Mouse (Mus musculus): ENCODE data around the gene Ncam1. TPM values are rescaled to one million over a fixed set of nuclear protein-coding genes. Genes with fewer than 3 reads are reported as not detected.

Ncam1 gene
- 23.1 and 28.2 TPM in 2 replicates for polyA plus RNA-seq (2015; fragmentation: Nextera tagmentation; extraction: Ambion mirVana)

DNA sequence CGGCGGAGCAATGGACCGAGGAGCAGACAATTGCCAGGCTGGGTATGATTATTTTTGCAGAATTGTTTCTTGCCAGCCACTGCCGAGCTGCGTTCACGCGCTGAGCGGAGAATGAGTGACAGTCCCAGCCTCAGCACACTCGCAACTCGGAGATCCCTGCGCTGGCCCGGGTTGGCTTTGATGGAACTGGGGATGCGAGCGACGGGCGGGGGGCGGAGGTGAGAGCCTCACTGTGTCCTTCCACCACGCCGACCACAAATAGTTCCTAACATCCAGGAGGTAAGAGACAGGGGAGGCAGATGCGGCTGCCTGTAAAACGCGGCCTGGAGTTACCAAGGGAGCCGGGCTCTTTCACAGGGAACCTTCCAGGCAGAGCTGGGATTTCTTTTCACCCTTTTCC, at the start of gene Ncam1:
Gene Ncam1 (minus strand): TSS at position 120 of the 400 bp plus-strand sequence.
- Histone ChIP-seq H3K4me3 (peak within 1 kb of the TSS; percentile 56), H3K9ac (peak within 1 kb of the TSS; percentile 56), H3K9me3 (no peaks in the 10 kb centered on the region), H3K27ac (peak within 1 kb of the TSS; percentile 33; the same call in 1 of the 2 replicates), H3K36me3 (no peaks in the 10 kb centered on the region), H3K4me1 (peaks cover 18% of the 10 kb centered on the region), H3K27me3 (peaks cover 53% of the 10 kb centered on the region), H3K4me2 (peak within 1 kb of the TSS; percentile 91)
- ATAC-seq (ENCODE audit: borderline replicate concordance, extremely low read depth, low FRiP score, low TSS enrichment) = peak; percentile 66; the same call in 1 of the 2 replicates
- under 1% methylated on average over 23 of the region's 23 CpGs for WGBS

DNA sequence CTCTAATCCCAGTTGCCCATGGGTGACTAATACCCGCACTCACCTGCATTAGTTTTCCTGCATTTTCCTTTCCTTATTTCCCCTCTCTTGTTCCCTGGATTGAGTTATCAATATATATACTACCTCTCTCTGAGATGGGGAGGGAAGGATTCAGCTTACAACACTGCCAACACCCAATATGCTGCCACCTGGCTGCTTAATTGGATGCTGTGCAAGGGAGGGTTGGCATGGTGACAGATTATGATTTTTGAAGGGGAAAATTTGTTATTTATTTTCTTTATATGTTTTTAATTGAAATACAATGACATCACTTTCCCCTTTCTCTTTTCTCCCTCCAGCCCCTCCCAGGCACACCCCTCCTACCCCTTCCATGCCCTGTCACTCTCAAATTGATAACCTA, 35.3 kb upstream of the Ncam1 start:
- H3K9ac ChIP-seq = no peak overlapping the region
- no peak overlapping the region for H3K4me2 ChIP-seq
- H3K27ac ChIP-seq = no peak overlapping the region
- no peak overlapping the region for H3K4me3 ChIP-seq
- no peak for ATAC-seq (ENCODE audit: borderline replicate concordance, extremely low read depth, low FRiP score, low TSS enrichment)
- no peaks in the 10 kb centered on the region for H3K27me3 ChIP-seq
- 89% methylated on average over 1 of the region's 1 CpGs for WGBS
- no peaks in the 10 kb centered on the region for H3K36me3 ChIP-seq
- no peaks in the 10 kb centered on the region for H3K9me3 ChIP-seq
- H3K4me1 ChIP-seq = no peaks in the 10 kb centered on the region

DNA sequence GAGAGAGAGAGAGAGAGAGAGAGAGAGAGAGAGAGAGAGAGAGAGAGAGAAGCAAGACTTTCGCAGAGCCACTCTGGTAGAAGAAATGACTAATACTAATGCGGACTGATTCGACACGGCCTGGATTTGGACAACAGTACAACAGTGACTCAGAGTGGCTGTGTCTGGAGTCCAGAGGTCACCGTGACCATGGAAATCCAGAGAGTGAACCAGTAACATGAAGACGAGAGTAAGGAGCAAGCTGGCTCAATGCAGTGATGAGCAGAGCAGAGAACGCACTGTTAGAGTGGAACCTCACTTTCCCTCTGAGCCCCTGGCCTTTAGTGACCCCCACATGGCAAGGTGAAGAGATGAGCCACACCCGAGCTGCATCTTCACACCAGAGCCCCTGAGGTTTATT, 28.9 kb upstream of the Ncam1 start:
- H3K9ac ChIP-seq = no peak overlapping the region
- H3K27me3 ChIP-seq = no peaks in the 10 kb centered on the region
- no peak for ATAC-seq (ENCODE audit: borderline replicate concordance, extremely low read depth, low FRiP score, low TSS enrichment)
- no peak overlapping the region for H3K27ac ChIP-seq
- 86% methylated on average over 8 of the region's 8 CpGs for WGBS
- H3K4me2 ChIP-seq = no peak overlapping the region
- H3K4me1 ChIP-seq = no peaks in the 10 kb centered on the region
- H3K4me3 ChIP-seq = no peak overlapping the region
- no peaks in the 10 kb centered on the region for H3K36me3 ChIP-seq
- H3K9me3 ChIP-seq = no peaks in the 10 kb centered on the region

DNA sequence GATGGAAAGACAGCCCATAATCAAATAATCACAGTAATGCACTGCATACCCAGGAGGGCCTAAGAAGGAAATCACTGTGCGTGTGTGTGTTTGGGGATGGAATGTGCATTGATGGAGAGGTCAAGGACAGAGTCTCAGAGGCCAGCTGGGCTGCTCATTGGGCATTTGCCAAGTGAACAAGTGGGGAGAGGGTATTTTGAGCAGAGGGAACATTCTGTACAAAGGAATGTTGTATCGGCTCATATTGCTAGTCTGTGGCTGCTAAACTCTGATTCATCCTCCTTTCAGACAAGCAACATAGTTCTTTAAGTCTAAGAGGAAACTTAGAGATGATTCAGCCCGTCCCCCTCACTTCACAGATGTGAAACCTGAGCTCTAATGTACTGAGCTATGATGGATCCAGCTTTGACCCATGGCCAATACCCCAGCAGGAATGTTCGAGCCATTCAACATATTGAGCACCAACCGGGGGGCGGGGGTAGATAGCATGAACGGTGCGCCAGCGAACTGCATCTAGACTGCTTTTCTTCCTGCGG, 17.5 kb upstream of the Ncam1 start:
- no peaks in the 10 kb centered on the region for H3K36me3 ChIP-seq
- H3K27ac ChIP-seq = no peak overlapping the region

DNA sequence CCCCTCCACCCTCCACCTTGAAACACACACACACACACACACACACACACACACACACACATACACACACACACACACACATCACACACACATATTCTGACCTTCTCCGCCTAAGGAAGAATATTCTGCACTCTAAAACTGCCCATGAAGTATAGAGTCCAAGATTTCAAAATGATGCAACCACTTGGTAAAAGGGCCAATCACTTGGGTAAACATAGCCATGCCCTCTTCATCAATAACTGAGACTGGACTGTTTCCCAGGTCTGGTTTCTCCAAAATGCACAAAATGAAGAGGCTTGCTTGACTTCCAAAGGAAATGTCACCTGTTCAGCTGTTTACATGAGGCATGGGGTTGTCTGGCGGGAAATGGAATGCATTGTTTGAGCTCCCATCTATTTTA, 15.7 kb upstream of the Ncam1 start:
- 65% methylated on average over 2 of the region's 2 CpGs for WGBS
- Histone ChIP-seq H3K36me3 (no peaks in the 10 kb centered on the region), H3K4me1 (no peaks in the 10 kb centered on the region)

More for the DNA sequence above, 17.5 kb upstream of the Ncam1 start:
- no peaks in the 10 kb centered on the region for H3K4me1 ChIP-seq
- H3K4me2 ChIP-seq = no peak overlapping the region
- H3K27me3 ChIP-seq = no peaks in the 10 kb centered on the region
- no peak overlapping the region for H3K9ac ChIP-seq
- H3K9me3 ChIP-seq = no peaks in the 10 kb centered on the region
- ATAC-seq (ENCODE audit: borderline replicate concordance, extremely low read depth, low FRiP score, low TSS enrichment) = no peak
- WGBS = 61% methylated on average over 10 of the region's 10 CpGs
- H3K4me3 ChIP-seq = no peak overlapping the region

DNA sequence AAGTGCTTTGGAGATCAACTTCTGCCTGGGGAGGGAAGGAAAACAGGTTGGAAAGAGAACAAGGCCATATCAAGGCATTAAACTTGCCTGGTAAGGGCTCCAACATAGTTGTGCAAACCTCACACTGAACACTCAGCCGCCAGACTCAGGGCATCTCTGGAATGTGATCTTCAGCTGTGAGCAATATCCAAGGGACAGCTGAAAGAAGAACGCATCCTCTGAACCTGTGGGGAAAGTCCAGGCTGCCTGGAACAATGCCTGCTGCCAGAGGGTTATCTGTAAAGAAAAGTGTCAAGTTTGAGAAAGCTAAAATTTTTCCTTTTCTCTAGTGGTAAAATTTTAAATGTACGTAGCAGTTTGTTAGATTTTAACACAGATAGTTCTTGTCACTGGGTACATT, 4.5 kb upstream of the Ncam1 start:
- no peak overlapping the region for H3K27ac ChIP-seq
- no peak overlapping the region for H3K9ac ChIP-seq
- no peaks in the 10 kb centered on the region for H3K9me3 ChIP-seq
- no peak for ATAC-seq (ENCODE audit: borderline replicate concordance, extremely low read depth, low FRiP score, low TSS enrichment)
- H3K27me3 ChIP-seq = peaks cover 23% of the 10 kb centered on the region
- 31% methylated on average over 3 of the region's 3 CpGs for WGBS
- H3K4me2 ChIP-seq = no peak overlapping the region
- H3K4me3 ChIP-seq = no peak overlapping the region
- H3K4me1 ChIP-seq = peaks cover 2% of the 10 kb centered on the region; the same call in 1 of the 2 replicates
- no peaks in the 10 kb centered on the region for H3K36me3 ChIP-seq

More for the DNA sequence above, 15.7 kb upstream of the Ncam1 start:
- no peak overlapping the region for H3K27ac ChIP-seq
- H3K9me3 ChIP-seq = no peaks in the 10 kb centered on the region
- ATAC-seq (ENCODE audit: borderline replicate concordance, extremely low read depth, low FRiP score, low TSS enrichment) = no peak
- H3K4me3 ChIP-seq = no peak overlapping the region
- H3K27me3 ChIP-seq = no peaks in the 10 kb centered on the region
- no peak overlapping the region for H3K4me2 ChIP-seq
- no peak overlapping the region for H3K9ac ChIP-seq

DNA sequence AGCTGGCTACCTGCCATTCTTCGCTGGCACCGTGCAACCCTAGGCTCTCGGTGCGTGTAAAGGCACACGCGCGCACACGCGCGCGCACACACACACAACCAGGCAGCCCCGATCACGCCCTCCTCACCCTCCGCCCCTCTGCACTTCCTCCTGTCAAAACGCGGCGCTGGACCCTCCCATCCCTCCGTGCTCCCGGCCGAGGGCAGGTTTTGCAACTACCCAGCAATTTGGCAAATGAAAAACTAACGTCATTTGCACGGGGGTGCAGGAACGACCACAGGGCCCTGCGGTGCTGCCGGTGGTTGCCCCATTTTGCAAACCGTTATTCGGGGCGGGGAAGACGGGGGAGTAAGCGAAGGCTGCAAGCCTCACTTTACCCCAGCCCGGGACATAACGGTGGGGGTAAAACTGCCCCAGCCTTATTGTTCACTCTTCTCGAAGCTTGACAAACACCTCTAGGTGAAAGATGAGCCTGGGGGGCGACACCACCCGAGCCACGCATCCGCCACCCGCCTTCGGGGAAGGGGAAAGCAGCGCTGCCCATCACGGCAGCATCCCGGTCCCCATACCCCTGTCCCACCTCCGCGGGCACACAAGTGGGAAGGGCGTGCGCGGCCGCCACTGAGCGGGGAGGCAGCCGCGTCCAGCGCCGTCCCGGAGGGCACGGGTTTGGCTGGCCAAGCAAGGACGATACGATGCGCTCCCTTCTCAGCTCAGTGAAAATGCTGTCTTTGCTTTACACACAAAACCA, 729 bp downstream of the Ncam1 start:
- Histone ChIP-seq H3K4me1 (peaks cover 18% of the 10 kb centered on the region), H3K9ac (peak overlapping the region; percentile 56), H3K4me2 (peak overlapping the region; percentile 91), H3K27me3 (peaks cover 49% of the 10 kb centered on the region), H3K27ac (peak overlapping the region; percentile 33; the same call in 1 of the 2 replicates), H3K9me3 (no peaks in the 10 kb centered on the region), H3K36me3 (no peaks in the 10 kb centered on the region), H3K4me3 (peak overlapping the region; percentile 56)
- peak; percentile 10; the same call in 1 of the 2 replicates for ATAC-seq (ENCODE audit: borderline replicate concordance, extremely low read depth, low FRiP score, low TSS enrichment)
- WGBS = under 1% methylated on average over 58 of the region's 58 CpGs

DNA sequence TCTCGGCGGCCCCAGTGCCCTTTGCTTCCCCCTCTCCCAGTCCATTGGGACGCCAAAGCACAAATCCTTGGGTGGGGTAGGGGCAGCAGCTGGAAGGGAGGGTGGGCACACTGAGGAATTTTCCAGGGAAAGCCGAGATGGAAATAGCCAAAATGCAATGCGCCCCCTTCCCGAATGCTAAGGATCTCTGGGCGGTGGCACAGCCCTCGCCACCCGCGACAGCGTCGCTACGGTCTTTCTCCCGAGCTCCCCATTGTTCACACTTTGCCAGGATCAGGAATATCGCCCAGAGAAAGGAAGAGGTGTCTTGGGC, 1.3 kb downstream of the Ncam1 start:
- H3K9ac ChIP-seq = peak overlapping the region; percentile 56
- 1% methylated on average over 15 of the region's 15 CpGs for WGBS
- peak; percentile 21; the same call in 1 of the 2 replicates for ATAC-seq (ENCODE audit: borderline replicate concordance, extremely low read depth, low FRiP score, low TSS enrichment)

DNA sequence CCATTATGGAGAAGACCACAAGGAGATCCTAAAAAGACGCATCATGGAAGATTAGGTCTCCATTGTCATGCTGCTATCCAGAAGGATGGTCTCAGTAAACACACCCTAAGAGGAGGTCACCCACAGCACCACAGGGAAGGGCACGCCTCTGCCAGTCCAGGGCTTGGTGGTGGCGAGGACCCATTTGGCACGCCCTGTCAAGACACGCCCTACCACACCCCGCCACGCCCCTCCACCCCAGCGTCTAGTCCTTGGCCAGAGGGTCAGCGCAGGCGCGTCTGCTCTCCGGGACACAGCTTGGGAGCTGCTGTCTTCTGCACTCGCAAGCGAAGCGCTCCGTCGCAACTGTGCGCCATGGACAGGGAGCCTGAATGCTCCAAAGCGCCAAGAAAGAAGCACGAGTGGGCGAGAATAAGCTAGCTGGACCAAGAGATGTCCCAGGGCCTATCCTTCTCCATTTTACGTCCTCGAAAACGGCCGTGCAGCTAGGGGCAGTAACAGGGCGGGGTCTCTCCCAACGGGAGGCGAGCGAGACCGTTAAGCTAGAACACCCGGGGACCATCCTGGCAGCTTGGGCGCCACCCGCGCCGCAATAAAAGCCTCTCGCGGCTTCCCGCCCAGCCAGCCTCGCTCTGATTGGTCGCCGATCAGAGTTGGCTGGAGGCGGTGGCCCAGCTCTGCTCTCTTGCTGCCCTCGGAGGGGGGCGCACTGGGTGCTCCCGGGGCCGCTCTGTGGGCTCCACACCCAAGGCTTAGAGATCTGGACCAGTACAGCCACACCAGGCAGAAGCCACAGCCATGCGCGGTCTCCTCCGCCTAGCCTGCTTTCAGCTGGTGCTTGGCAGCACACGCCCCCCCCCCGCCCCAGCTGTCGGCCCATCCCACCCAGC, 1.9 kb downstream of the Ncam1 start:
- Histone ChIP-seq H3K4me1 (peaks cover 18% of the 10 kb centered on the region), H3K27me3 (peaks cover 45% of the 10 kb centered on the region), H3K9ac (peak overlapping the region; percentile 56), H3K27ac (peak overlapping the region; percentile 62), H3K4me3 (peak overlapping the region; percentile 56), H3K9me3 (no peaks in the 10 kb centered on the region), H3K4me2 (peak overlapping the region; percentile 91), H3K36me3 (no peaks in the 10 kb centered on the region)
- ATAC-seq (ENCODE audit: borderline replicate concordance, extremely low read depth, low FRiP score, low TSS enrichment) = peak; percentile 86
- WGBS = under 1% methylated on average over 50 of the region's 52 CpGs

More for the DNA sequence above, 1.3 kb downstream of the Ncam1 start:
- Histone ChIP-seq H3K4me2 (peak overlapping the region; percentile 91), H3K36me3 (no peaks in the 10 kb centered on the region), H3K27ac (peak overlapping the region; percentile 62; the same call in 1 of the 2 replicates), H3K4me3 (peak overlapping the region; percentile 56), H3K9me3 (no peaks in the 10 kb centered on the region), H3K4me1 (peaks cover 18% of the 10 kb centered on the region), H3K27me3 (peaks cover 49% of the 10 kb centered on the region)

DNA sequence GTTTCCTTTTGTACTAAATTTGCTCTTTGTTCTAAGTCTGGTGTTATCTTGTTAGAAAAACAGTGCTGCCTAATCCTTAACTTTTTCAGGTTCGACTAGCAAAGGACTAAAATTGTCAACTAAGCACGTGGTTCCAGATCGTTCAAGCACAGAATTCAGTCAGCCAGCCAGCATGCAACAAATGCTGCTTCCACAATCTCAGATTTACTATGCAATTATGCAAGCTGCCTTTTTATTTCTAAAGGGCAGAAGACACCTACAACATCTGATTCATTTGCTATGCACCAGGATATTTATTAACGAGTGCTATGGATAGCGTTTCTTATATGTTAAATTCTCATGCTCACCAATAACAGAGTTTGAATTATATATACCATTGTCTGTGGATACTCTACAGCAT, 2.8 kb downstream of the Ncam1 start:
- H3K36me3 ChIP-seq = no peaks in the 10 kb centered on the region
- H3K9me3 ChIP-seq = no peaks in the 10 kb centered on the region
- no peak for ATAC-seq (ENCODE audit: borderline replicate concordance, extremely low read depth, low FRiP score, low TSS enrichment)
- no peak overlapping the region for H3K27ac ChIP-seq
- H3K27me3 ChIP-seq = peaks cover 38% of the 10 kb centered on the region
- H3K4me3 ChIP-seq = no peak overlapping the region
- WGBS = 58% methylated on average over 5 of the region's 5 CpGs
- H3K4me2 ChIP-seq = no peak overlapping the region
- peaks cover 18% of the 10 kb centered on the region for H3K4me1 ChIP-seq
- no peak overlapping the region for H3K9ac ChIP-seq

DNA sequence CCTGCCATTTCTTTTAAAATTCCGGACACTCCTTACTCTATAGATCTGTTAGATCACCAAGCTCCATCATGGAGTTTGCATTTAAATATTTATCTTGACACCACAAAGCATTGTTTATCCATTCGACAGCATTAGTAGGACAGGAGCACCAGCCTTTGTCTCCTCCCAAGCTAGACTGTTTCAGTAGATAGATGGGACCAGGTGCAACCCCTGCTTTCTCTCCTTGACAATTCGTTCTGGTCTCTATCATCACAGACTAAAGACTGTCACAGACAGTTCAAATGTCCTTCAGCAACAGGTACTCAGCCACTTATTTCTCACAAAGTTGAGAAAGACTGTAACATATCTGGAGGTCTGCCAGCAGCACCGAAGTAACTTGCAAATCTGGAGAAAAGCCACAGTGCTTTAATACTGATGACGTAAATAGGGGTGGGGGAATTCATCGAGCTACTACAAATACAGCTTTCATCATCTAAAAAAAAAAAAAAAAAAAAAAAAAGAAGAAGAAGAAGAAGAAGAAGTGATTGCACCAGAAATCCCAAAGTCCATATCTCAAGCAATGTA, 4.7 kb downstream of the Ncam1 start:
- Histone ChIP-seq H3K27me3 (peaks cover 31% of the 10 kb centered on the region), H3K4me3 (no peak overlapping the region), H3K9me3 (no peaks in the 10 kb centered on the region), H3K36me3 (no peaks in the 10 kb centered on the region), H3K27ac (no peak overlapping the region), H3K4me2 (no peak overlapping the region), H3K9ac (no peak overlapping the region), H3K4me1 (peaks cover 18% of the 10 kb centered on the region)
- no peak for ATAC-seq (ENCODE audit: borderline replicate concordance, extremely low read depth, low FRiP score, low TSS enrichment)
- 27% methylated on average over 6 of the region's 6 CpGs for WGBS

Measured in lung, embryonic 15.5 days (tissue).